Mouse (Mus musculus): ENCODE measurements around the gene Abtb2. TPM values are rescaled to one million over a fixed set of nuclear protein-coding genes. Genes with fewer than 3 reads are reported as not detected.
A peak's percentile ranks its signal among the peaks of the same experiment; 100 is the strongest.

Gene Abtb2
- polyA plus RNA-seq, 1 experiment from 2014 or later: 4.4 TPM

DNA sequence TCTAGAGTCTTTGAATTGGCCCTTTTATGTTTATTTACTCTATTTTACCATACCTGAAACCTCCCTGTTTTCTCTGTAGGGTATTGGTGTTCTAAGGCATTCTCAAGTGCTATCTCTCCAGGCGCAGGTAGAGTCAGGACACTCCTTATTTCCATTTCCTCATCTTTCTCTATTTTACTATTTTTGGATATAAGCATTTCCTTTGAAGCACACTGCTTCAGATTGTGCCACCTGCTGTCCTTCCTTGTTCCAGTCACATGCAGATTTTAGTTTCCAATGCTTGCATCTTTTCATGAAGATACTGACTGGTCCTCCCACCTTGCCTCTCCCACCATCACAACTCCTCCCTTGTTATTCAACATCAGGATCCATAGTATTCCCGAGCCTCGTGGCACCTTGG, 47.8 kb downstream of the Abtb2 start:
- H3K27ac ChIP-seq (ENCODE audit: low read depth): no peak overlapping the region

GRCm38 (mm10) chr2:103615028-103615427, 48.9 kb downstream of the Abtb2 start:
- ATAC-seq (replicated peaks; ENCODE audit: low FRiP score, low TSS enrichment, low read depth): no peak
- Histone ChIP-seq H3K36me3 (ENCODE audit: control insufficient read depth, insufficient read depth, low read length) (no peaks in the 10 kb centered on the region), H3K9me3 (ENCODE audit: control insufficient read depth, low read length) (no peaks in the 10 kb centered on the region), H3K4me3 (ENCODE audit: low read depth, low read length) (no peak overlapping the region), H3K27ac (ENCODE audit: low read depth) (no peak overlapping the region), H3K27me3 (replicated peaks; ENCODE audit: control insufficient read depth, insufficient read depth, low read length) (no peaks in the 10 kb centered on the region), H3K9ac (ENCODE audit: low read length) (no peak overlapping the region), H3K4me1 (replicated peaks; ENCODE audit: control insufficient read depth, insufficient read depth, low read length) (no peaks in the 10 kb centered on the region), H3K4me2 (ENCODE audit: low read length) (no peak overlapping the region)
- 86% methylated on average over 5 of the region's 5 CpGs for WGBS
- no peak for DNase-seq (ENCODE audit: low spot score)

More for the DNA sequence above, 47.8 kb downstream of the Abtb2 start:
- Histone ChIP-seq H3K4me3 (ENCODE audit: low read depth, low read length) (no peak overlapping the region), H3K9ac (ENCODE audit: low read length) (no peak overlapping the region), H3K36me3 (ENCODE audit: control insufficient read depth, insufficient read depth, low read length) (no peaks in the 10 kb centered on the region), H3K4me1 (replicated peaks; ENCODE audit: control insufficient read depth, insufficient read depth, low read length) (no peaks in the 10 kb centered on the region), H3K9me3 (ENCODE audit: control insufficient read depth, low read length) (no peaks in the 10 kb centered on the region), H3K27me3 (replicated peaks; ENCODE audit: control insufficient read depth, insufficient read depth, low read length) (no peaks in the 10 kb centered on the region), H3K4me2 (ENCODE audit: low read length) (no peak overlapping the region)
- ATAC-seq (replicated peaks; ENCODE audit: low FRiP score, low TSS enrichment, low read depth) (no peak), DNase-seq (ENCODE audit: low spot score) (no peak)
- WGBS: 60% methylated on average over 3 of the region's 3 CpGs

- Histone ChIP-seq H3K27me3 (replicated peaks; ENCODE audit: control insufficient read depth, insufficient read depth, low read length) (no peaks in the 10 kb centered on the region), H3K4me1 (replicated peaks; ENCODE audit: control insufficient read depth, insufficient read depth, low read length) (no peaks in the 10 kb centered on the region), H3K9ac (ENCODE audit: low read length) (no peak overlapping the region), H3K9me3 (ENCODE audit: control insufficient read depth, low read length) (no peaks in the 10 kb centered on the region), H3K27ac (ENCODE audit: low read depth) (no peak overlapping the region), H3K4me2 (ENCODE audit: low read length) (no peak overlapping the region), H3K4me3 (ENCODE audit: low read depth, low read length) (no peak overlapping the region), H3K36me3 (ENCODE audit: control insufficient read depth, insufficient read depth, low read length) (no peaks in the 10 kb centered on the region)
- ATAC-seq (replicated peaks; ENCODE audit: low FRiP score, low TSS enrichment, low read depth): no peak
- no peak for DNase-seq (ENCODE audit: low spot score)
These were observed 52.3 kb downstream of the Abtb2 start for GRCm38 (mm10) chr2:103618407-103618806.

DNA sequence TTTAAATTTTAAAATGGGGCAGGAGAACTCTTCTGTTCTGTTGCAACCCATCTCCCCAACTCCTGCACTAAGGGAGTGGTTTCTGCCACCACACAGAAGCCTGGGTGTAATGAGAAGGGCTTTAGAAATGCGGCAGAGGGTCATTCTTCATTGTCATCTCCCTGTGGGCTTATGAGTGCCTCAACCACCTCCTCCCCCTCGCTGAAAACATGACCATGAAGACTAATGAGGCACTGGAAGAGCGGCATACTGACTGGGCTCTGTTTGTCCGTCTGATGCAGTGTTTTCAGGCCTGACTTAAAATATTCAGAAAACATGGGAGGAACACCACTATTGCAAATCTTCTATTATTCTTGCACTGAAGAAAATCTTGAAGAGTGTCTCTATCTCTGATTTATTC, 56.8 kb downstream of the Abtb2 start:
- DNase-seq (ENCODE audit: low spot score): no peak
- no peak overlapping the region for H3K9ac ChIP-seq (ENCODE audit: low read length)
- WGBS: 53% methylated on average over 4 of the region's 4 CpGs
- H3K4me2 ChIP-seq (ENCODE audit: low read length): no peak overlapping the region
- H3K9me3 ChIP-seq (ENCODE audit: control insufficient read depth, low read length): no peaks in the 10 kb centered on the region
- no peaks in the 10 kb centered on the region for H3K36me3 ChIP-seq (ENCODE audit: control insufficient read depth, insufficient read depth, low read length)
- no peak overlapping the region for H3K27ac ChIP-seq (ENCODE audit: low read depth)
- no peak overlapping the region for H3K4me3 ChIP-seq (ENCODE audit: low read depth, low read length)
- 0 out of 2 replicates have a peak, but pooled peaks cover 5% of the 10 kb centered on the region for H3K4me1 ChIP-seq (replicated peaks; ENCODE audit: control insufficient read depth, insufficient read depth, low read length)
- no peak for ATAC-seq (replicated peaks; ENCODE audit: low FRiP score, low TSS enrichment, low read depth)
- H3K27me3 ChIP-seq (replicated peaks; ENCODE audit: control insufficient read depth, insufficient read depth, low read length): no peaks in the 10 kb centered on the region

DNA sequence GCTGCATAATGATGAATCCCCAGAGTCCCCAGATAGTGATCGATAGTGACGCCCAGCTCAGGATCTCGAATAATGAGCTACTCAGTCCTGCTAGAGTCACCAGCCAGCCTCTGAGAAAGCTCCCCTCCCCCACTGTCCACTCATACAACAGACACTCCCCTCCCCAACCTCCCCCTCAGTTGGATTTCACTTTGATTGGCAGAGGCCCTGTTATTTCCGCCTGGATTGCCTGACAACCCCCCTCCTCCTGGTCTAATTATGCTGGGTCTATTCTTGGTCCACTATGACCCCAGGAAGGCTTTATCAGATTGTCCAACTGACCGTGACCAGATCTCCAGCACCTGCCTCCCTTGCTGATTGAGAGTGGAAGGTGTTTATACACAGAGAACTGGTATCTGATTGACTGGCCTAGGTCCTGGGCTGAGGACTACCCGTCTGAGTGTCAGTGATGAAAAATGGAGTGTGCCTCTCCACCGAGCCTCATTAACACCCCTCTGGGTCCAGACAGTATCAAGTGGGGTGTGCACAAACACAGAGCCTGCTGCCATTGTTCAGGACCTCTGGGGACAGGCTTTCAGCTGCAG, 59.3 kb downstream of the Abtb2 start:
- H3K27ac ChIP-seq (ENCODE audit: low read depth): no peak overlapping the region
- no peak for DNase-seq (ENCODE audit: low spot score)
- 0 out of 2 replicates have a peak, but pooled peaks have one; percentile 23 for ATAC-seq (replicated peaks; ENCODE audit: low FRiP score, low TSS enrichment, low read depth)
- H3K9me3 ChIP-seq (ENCODE audit: control insufficient read depth, low read length): no peaks in the 10 kb centered on the region
- no peak overlapping the region for H3K4me3 ChIP-seq (ENCODE audit: low read depth, low read length)
- WGBS: 31% methylated on average over 7 of the region's 7 CpGs
- H3K27me3 ChIP-seq (replicated peaks; ENCODE audit: control insufficient read depth, insufficient read depth, low read length): no peaks in the 10 kb centered on the region
- no peaks in the 10 kb centered on the region for H3K36me3 ChIP-seq (ENCODE audit: control insufficient read depth, insufficient read depth, low read length)
- H3K4me2 ChIP-seq (ENCODE audit: low read length): no peak overlapping the region
- H3K4me1 ChIP-seq (replicated peaks; ENCODE audit: control insufficient read depth, insufficient read depth, low read length): 0 out of 2 replicates have a peak, but pooled peaks cover 5% of the 10 kb centered on the region
- H3K9ac ChIP-seq (ENCODE audit: low read length): no peak overlapping the region

- WGBS: 82% methylated on average over 7 of the region's 7 CpGs
- Histone ChIP-seq H3K9ac (ENCODE audit: low read length) (no peak overlapping the region), H3K9me3 (ENCODE audit: control insufficient read depth, low read length) (no peaks in the 10 kb centered on the region), H3K27ac (ENCODE audit: low read depth) (no peak overlapping the region), H3K4me1 (replicated peaks; ENCODE audit: control insufficient read depth, insufficient read depth, low read length) (peaks cover 8% of the 10 kb centered on the region; the same call in 1 of the 2 replicates), H3K4me2 (ENCODE audit: low read length) (no peak overlapping the region), H3K27me3 (replicated peaks; ENCODE audit: control insufficient read depth, insufficient read depth, low read length) (no peaks in the 10 kb centered on the region), H3K36me3 (ENCODE audit: control insufficient read depth, insufficient read depth, low read length) (no peaks in the 10 kb centered on the region), H3K4me3 (ENCODE audit: low read depth, low read length) (no peak overlapping the region)
- no peak for ATAC-seq (replicated peaks; ENCODE audit: low FRiP score, low TSS enrichment, low read depth)
- DNase-seq (ENCODE audit: low spot score): no peak
These were observed 61.0 kb downstream of the Abtb2 start for GRCm38 (mm10) chr2:103627101-103627500.

DNA sequence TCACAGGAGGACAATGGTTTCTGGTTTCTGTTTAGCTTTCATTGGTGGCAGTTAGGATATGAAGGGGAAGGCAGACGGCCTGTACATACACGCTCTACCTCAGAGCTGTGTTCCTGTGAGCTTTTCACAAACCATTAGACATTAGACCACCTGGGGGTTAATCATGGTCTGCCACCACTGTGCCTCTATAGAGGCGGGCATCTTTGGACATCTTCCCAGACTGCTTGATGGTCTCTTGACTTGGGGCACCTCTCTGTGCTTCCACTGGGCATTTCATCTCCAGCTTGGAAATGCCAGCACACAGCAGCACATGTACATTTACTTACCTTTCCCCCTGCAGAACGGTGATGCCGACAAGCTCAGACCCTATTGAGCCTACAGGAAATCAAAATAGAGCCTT, 63.8 kb downstream of the Abtb2 start:
- H3K9ac ChIP-seq (ENCODE audit: low read length): no peak overlapping the region
- H3K4me2 ChIP-seq (ENCODE audit: low read length): no peak overlapping the region
- no peaks in the 10 kb centered on the region for H3K9me3 ChIP-seq (ENCODE audit: control insufficient read depth, low read length)
- ATAC-seq (replicated peaks; ENCODE audit: low FRiP score, low TSS enrichment, low read depth): no peak
- H3K4me1 ChIP-seq (replicated peaks; ENCODE audit: control insufficient read depth, insufficient read depth, low read length): peaks cover 4% of the 10 kb centered on the region; the same call in 1 of the 2 replicates
- no peaks in the 10 kb centered on the region for H3K27me3 ChIP-seq (replicated peaks; ENCODE audit: control insufficient read depth, insufficient read depth, low read length)
- H3K27ac ChIP-seq (ENCODE audit: low read depth): no peak overlapping the region
- no peak for DNase-seq (ENCODE audit: low spot score)
- H3K36me3 ChIP-seq (ENCODE audit: control insufficient read depth, insufficient read depth, low read length): no peaks in the 10 kb centered on the region
- 75% methylated on average over 5 of the region's 5 CpGs for WGBS
- no peak overlapping the region for H3K4me3 ChIP-seq (ENCODE audit: low read depth, low read length)

GRCm38 (mm10) chr2:103631293-103631717, 65.2 kb downstream of the Abtb2 start:
- 47% methylated on average over 7 of the region's 7 CpGs for WGBS
- peaks cover 4% of the 10 kb centered on the region; the same call in 1 of the 2 replicates for H3K4me1 ChIP-seq (replicated peaks; ENCODE audit: control insufficient read depth, insufficient read depth, low read length)
- H3K27ac ChIP-seq (ENCODE audit: low read depth): no peak overlapping the region
- no peaks in the 10 kb centered on the region for H3K27me3 ChIP-seq (replicated peaks; ENCODE audit: control insufficient read depth, insufficient read depth, low read length)
- no peak overlapping the region for H3K9ac ChIP-seq (ENCODE audit: low read length)
- H3K4me3 ChIP-seq (ENCODE audit: low read depth, low read length): no peak overlapping the region
- no peak for DNase-seq (ENCODE audit: low spot score)
- ATAC-seq (replicated peaks; ENCODE audit: low FRiP score, low TSS enrichment, low read depth): no peak
- no peak overlapping the region for H3K4me2 ChIP-seq (ENCODE audit: low read length)
- H3K36me3 ChIP-seq (ENCODE audit: control insufficient read depth, insufficient read depth, low read length): no peaks in the 10 kb centered on the region
- no peaks in the 10 kb centered on the region for H3K9me3 ChIP-seq (ENCODE audit: control insufficient read depth, low read length)
